In the genomic region with DNA sequence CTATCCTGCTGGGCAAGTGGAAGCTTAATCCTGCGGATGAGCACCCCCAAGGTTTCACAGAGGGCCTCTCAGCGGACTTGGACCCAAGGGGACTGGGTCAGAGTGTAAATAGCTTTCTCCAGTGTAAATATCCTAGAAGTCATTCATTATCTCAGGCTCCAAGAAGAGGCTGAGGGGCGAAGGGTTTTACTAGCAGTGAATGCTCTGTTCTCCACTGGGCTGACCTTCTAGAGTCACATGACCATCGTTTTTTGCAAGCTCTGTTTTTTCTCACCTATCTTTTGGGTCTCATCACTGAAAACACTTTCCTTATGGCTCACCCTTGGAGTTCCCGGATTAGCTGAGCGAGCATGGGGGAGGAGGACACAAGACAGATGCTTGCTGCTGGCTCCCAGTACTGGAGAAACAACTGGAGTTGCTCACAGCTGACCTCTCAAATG, we compare ENCODE assay signal across 18 mouse cellular contexts. TPM values are rescaled to one million over a fixed set of nuclear protein-coding genes. Genes with fewer than 3 reads are reported as not detected.
A peak's percentile ranks its signal among the peaks of the same experiment; 100 is the strongest.
DNase-seq lines count a peak whose midpoint lies in the region; ATAC-seq lines count a peak whose summit lies in the region.
"Had no signal": no experiment of that assay in that cellular context is flagged by ENCODE, and none has a peak within 500 bp of the region (broad histone marks: within the 10 kb centered on the region; RNA-seq: fewer than 3 reads in every experiment).

No protein-coding gene starts in this region.

- H3K27me3 ChIP-seq in lung, embryonic 15.5 days = no peaks in the 10 kb centered on the region
- no peaks in the 10 kb centered on the region for H3K27me3 ChIP-seq in liver, embryonic 12.5 days (replicated peaks)
- no peaks in the 10 kb centered on the region for H3K27me3 ChIP-seq in forebrain, embryonic 15.5 days
- H3K27me3 ChIP-seq: heart, embryonic 12.5 days; limb, embryonic 15.5 days had no signal

- H3K4me1 ChIP-seq in lung, embryonic 15.5 days = peaks cover 53% of the 10 kb centered on the region
- no peaks in the 10 kb centered on the region for H3K4me1 ChIP-seq in liver, embryonic 12.5 days
- H3K4me1 ChIP-seq in forebrain, embryonic 15.5 days = no peaks in the 10 kb centered on the region
- H3K4me1 ChIP-seq: limb, embryonic 15.5 days; megakaryocyte, embryonic 14.5 days had no signal

- peak; percentile 17; the same call in 1 of the 2 replicates for ATAC-seq in lung, embryonic 15.5 days (ENCODE audit: borderline replicate concordance, extremely low read depth, low FRiP score, low TSS enrichment)
- ATAC-seq in liver, embryonic 12.5 days = no peak
- no peak for ATAC-seq in forebrain, embryonic 15.5 days (replicated peaks)
- ATAC-seq: forebrain, postnatal 0 days; inflammation-experienced regulatory T-cells, adult 6 months had no signal

- no peak for DNase-seq in lung, postnatal 25 days (ENCODE audit: low spot score)
- DNase-seq in adipocyte (ENCODE audit: low spot score) = peak; percentile 68
- peak; percentile 66 for DNase-seq in kidney, adult 18-20 months
- DNase-seq in kidney, postnatal 25 days = peak; percentile 68 to 87
- no peak for DNase-seq in right cerebral cortex, adult 18-20 months
- DNase-seq: adrenal gland, adult 8-10 months; B cell, adult 2 months; cerebellum, adult 9-11 months; forebrain, postnatal 0 days; gastrocnemius, postnatal 25 days had no signal

- H3K27ac ChIP-seq in lung, embryonic 15.5 days = peak overlapping the region; percentile 58
- no peak overlapping the region for H3K27ac ChIP-seq in liver, embryonic 12.5 days
- no peak overlapping the region for H3K27ac ChIP-seq in forebrain, embryonic 15.5 days (replicated peaks)
- H3K27ac ChIP-seq: left cerebral cortex, adult 2 months; limb, embryonic 15.5 days had no signal

- no peaks in the 10 kb centered on the region for H3K36me3 ChIP-seq in lung, embryonic 15.5 days
- no peaks in the 10 kb centered on the region for H3K36me3 ChIP-seq in liver, embryonic 12.5 days
- H3K36me3 ChIP-seq in forebrain, embryonic 15.5 days = no peaks in the 10 kb centered on the region
- H3K36me3 ChIP-seq: heart, embryonic 12.5 days; limb, embryonic 15.5 days had no signal

- 19% methylated on average over 6 of the region's 6 CpGs for WGBS in lung, embryonic 15.5 days
- WGBS in liver, embryonic 12.5 days (ENCODE audit: insufficient replicate concordance) = 42% methylated on average over 6 of the region's 6 CpGs
- WGBS in forebrain, embryonic 15.5 days = 70% methylated on average over 6 of the region's 6 CpGs

- no peak overlapping the region for H3K4me3 ChIP-seq in lung, embryonic 15.5 days
- no peak overlapping the region for H3K4me3 ChIP-seq in liver, embryonic 12.5 days
- no peak overlapping the region for H3K4me3 ChIP-seq in forebrain, embryonic 15.5 days
- H3K4me3 ChIP-seq: heart, embryonic 12.5 days; left cerebral cortex, adult 2 months; limb, embryonic 15.5 days; megakaryocyte, embryonic 14.5 days had no signal

- H3K4me2 ChIP-seq in lung, embryonic 15.5 days = no peak overlapping the region
- H3K4me2 ChIP-seq in liver, embryonic 12.5 days = no peak overlapping the region
- no peak overlapping the region for H3K4me2 ChIP-seq in forebrain, embryonic 15.5 days (replicated peaks)
- H3K4me2 ChIP-seq: heart, embryonic 12.5 days; limb, embryonic 15.5 days had no signal

- no peak overlapping the region for H3K9ac ChIP-seq in lung, embryonic 15.5 days
- no peak overlapping the region for H3K9ac ChIP-seq in liver, embryonic 12.5 days
- H3K9ac ChIP-seq in forebrain, embryonic 15.5 days (replicated peaks) = no peak overlapping the region
- H3K9ac ChIP-seq: forebrain, postnatal 0 days; heart, embryonic 12.5 days; limb, embryonic 15.5 days had no signal

- H3K9me3 ChIP-seq in lung, embryonic 15.5 days = no peaks in the 10 kb centered on the region
- no peaks in the 10 kb centered on the region for H3K9me3 ChIP-seq in liver, embryonic 12.5 days (replicated peaks)
- H3K9me3 ChIP-seq in forebrain, embryonic 15.5 days = no peaks in the 10 kb centered on the region
- H3K9me3 ChIP-seq: heart, embryonic 12.5 days; limb, embryonic 15.5 days had no signal

RNA-seq across cellular contexts. Expression of gene Afap1l2, which starts 49.4 kb away (rescaled TPM):
- polyA plus RNA-seq in lung, embryonic 15.5 days (2015; fragmentation: Nextera tagmentation; extraction: Ambion mirVana) = 28.4 and 29.7 TPM in 2 replicates
- 1.2 and 1.3 TPM in 2 replicates for polyA plus RNA-seq in liver, embryonic 12.5 days (2016; fragmentation: Nextera tagmentation; extraction: Ambion mirVana)
- polyA plus RNA-seq in forebrain, embryonic 15.5 days (2015; fragmentation: Nextera tagmentation; extraction: Ambion mirVana) = 5.9 and 6.8 TPM in 2 replicates
- polyA plus RNA-seq: inflammation-experienced regulatory T-cells, adult 6 months had no signal

Comparison
In these comparisons a context has a peak if more than half of its experiments do, and no peak if none do; other contexts are left out.
1. DNase-seq: peak in adipocyte (single experiment), kidney, adult 18-20 months (single experiment) and kidney, postnatal 25 days (2 of 2); none in lung, postnatal 25 days (single experiment) and right cerebral cortex, adult 18-20 months (single experiment).